Mouse (Mus musculus) thymus, postnatal 36 days (tissue): Measurements from ENCODE around the gene Glce.

Experiments
- DNase-seq, 2 experiments: peaks; one replicate each; pipeline ENCODE4 v3.0.0; 2022; ENCODE audit warnings: mixed read lengths in 2 of 2

Gene Glce

DNA sequence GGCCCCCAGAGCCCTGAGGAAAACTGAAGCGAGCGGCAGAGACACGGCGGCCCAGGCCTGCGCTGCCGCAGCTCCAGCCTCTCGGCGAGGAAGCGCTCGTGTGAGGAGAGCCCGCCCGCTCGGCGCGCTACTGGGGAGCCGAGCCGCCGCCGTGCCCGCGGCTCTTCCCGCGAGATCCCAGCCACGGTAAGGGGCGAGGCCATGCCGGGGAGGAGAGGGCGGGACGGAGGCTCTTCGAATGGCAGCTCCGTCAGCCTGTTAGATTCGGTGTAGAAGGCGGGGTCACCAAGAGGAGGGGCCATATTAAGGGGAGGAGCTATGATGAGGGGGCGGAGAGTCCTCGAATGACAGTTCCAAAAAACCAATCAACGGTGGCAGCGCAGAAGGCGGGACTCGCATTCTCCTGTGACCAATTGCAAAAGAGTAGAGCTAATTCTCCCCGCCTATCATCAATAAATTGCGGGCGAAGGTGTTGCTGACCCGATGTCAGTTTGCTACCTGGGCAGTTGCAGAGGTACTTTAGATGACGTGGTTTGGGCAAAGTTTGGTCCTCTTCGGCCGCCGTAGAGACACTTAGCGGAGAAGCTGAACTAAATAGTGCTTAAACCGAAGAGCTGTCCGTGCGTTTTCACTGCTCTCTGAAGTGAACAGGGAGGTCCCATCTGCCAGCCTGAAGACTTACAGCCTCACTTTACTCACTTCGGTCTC is at the start of gene Glce:
Gene Glce (minus strand): TSS at position 148 of the 708 bp plus-strand sequence.
- DNase-seq: peak; percentile 97 to 99

DNA sequence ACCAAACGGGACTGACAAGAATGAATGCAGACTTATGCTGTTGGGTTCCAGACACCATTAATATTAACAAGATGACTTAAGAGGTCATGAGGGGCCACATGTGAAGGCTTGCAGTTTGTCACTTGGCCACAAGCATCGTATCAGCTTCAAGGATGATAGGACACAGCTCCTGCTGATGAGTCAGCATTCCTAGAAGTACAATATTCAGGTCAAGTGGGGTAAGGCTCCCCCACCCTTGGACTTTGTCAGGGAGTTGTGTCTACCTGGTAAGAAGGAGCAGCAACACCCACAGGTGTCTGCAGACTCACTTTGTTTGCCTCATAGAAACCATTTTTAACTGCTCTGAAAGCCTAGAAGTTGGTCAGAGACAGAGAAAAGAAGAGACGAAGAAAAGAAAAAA is 49.8 kb upstream of the Glce start:
- DNase-seq: no peak

DNA sequence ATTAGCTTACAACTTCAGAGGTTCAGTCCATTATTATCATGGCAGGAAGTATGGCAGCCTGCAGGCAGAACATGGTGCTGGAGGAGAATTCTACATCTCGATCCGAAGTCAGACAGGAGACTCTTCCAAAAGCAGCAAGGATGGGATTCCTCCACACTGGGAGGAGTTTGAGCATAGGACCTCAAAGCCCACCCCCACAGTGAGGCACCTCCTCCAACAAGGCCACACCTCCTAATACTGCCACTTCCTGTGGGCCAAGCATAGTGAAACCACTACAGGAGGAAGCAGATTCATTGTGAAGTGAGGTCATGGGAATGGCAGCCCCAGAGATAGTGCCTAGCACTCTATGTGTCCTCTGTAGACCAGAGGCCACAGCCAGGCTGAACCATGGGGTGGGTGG is 48.5 kb upstream of the Glce start:
- no peak for DNase-seq

DNA sequence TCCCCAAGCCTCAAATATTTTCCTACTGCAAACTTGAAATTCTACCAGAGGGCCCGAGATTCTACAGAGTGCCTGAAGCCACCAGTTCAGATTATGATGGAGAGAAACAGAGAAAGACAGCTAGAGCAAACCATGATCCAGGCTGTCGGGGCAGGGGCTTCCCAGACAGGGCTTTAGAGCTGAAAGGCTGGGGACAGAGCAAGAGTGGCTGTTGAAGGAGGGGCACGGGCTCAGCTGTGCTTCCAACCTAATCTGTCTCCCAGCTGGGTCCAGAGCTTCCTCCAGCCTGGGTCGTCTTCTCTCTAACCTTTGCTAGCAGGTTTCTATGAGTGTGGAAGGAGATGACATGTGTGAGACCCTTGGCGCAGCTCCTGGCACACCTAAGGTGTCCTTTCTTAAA is 44.2 kb upstream of the Glce start:
- DNase-seq: no peak

DNA sequence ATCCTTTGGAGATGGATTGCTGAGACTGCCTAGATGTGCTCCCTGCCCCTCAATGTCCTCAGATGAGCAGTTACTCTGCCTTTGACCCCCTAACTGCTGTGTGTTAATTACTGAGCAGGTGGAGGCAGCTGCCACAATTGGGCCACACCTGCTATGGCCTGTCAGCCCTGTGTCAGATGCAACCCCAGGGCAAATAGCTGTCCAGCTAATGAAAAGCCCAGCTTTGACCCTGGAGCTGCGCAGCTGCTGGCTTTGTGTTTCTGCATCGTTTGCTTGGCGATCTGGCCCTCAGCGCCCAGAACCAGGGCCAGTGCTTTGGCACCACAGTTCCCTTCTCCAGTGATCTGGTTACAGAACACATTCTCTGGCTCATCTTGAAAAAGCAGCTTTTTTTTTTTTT is 43.7 kb upstream of the Glce start:
- DNase-seq: no peak

DNA sequence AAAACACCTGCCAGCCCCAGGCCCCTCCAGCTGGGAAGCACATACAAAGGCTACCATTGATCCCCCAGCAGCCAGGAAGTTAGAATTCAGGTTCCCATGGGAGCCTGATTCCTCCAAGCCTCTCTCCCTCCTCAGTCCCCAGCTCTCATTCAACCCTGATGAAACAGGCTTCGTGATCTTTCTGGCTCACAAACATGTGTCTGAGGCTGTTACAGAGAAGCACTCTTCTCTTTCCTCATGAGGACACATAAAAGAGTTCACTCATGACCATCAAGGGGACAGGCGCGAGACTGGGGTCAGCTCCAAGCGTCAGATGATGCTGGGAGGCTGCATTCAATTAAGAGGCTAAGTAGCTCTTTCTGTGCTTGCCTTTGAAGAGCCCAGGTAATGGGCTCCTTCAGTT is 40.4 kb upstream of the Glce start:
- no peak for DNase-seq

DNA sequence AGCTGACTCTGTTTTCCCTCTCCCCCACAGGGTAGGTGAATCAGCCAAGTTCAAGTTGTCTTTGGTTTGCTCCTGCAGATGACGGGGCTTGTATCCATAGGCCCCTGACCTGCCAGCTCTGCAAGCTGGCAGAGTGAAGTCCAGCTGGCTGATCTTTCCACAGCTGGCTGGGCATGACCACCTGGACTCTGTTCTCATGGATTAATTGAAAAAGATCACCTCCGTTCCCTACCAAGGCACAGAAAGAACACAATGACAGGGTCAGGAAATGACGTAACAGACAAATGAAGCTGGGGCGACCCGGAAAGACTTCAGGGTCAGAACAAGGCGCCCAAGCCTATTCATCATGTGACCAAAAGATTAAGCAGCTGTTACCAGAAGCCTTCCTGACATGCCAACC is 38.3 kb upstream of the Glce start:
- no peak for DNase-seq

DNA sequence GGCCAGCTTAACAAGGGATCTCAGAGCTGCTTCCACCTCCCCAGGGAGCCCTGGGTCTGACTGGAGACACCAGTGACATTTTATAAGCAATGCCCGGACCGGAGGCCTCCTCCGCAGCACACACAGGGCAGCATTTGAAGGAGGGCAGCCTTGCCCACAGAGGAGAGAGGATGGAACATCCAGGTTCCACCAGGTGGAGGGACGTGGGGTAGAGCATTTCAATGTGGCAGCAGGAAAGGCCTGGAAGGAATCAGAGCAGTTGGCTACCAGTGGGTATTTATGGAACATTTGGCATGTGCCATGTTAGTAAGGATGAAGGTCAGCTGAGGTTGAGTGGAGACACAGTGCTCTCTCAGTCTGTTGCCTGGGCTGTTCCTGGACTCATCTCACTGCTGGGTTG is 36.3 kb upstream of the Glce start:
- DNase-seq: no peak

DNA sequence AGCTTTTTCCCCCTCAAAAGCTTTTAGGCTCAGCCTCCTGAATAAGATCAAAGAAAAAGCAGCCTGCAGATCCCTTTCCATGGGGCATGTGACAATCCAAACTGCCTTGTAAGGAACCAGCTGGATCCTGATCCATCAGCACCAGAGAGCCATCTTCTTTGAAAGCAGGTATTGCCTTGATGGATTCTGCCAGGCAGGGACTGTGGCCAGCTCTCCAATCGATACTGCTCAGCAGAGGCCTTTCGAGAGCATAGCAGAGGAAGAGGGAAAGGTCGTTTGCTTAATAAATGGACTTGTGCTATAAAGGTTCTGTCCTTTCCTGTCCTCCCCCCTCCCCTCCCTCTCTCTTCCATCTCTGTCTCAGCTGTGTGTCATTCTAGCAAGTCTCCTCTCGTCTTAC is 33.4 kb upstream of the Glce start:
- no peak for DNase-seq

DNA sequence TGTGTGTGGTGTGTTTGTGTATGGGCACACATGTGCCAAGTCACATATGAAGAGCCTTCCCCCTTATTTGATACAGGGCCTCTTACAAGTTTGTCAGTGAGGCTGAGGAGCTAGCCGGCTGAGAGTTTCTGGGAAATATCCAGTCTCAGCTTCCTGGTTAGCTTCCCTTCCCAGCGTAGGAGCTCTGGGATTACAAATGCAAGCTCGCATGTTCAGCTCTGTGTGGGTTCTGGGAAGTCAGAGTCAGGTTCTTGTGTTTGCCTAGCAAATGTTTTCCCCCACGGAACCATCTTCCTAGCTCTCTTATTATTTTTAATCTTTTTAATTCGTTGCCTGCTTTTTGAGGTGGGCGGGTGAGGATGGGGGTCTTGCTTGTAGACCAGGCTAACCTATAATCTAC is 32.9 kb upstream of the Glce start:
- no peak for DNase-seq

DNA sequence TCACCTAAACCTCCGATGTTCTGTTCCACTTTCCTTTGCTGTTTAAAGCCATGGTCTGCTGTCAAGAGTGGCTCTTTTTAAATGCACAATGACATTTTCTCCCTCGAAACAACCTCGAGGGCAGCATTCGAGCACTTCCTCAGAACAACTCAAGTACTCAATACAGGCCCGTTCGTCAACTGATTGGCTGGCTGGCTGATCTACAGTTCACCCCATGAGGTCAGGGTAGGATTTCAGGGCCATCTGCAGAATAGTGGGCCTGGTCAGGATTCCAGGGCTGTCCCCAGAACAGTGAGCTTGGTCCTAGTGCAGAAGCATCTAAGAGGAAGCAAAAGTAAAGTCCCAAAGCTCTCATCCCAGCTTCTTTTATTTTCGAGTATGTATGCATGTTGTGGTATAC is 32.5 kb upstream of the Glce start:
- no peak for DNase-seq

DNA sequence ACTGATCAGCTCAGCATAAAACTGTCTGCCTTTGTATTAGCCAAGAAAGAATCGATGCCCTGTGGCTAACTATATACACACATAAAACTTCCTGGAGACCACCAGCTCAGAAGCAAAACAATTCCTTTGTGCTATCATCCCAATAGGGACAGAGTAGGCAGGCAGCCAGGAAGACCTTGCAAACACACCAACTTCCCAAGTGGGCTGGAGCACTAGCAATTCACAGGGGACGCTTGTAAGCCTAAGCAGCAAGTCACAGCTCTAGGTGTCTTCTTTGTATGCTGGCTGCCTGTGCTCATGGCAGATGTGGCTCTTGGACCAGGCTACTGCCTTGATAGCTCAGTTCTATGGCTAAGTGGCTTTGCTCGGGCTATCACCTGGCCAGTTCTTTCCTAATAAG is 32.1 kb upstream of the Glce start:
- DNase-seq: no peak

DNA sequence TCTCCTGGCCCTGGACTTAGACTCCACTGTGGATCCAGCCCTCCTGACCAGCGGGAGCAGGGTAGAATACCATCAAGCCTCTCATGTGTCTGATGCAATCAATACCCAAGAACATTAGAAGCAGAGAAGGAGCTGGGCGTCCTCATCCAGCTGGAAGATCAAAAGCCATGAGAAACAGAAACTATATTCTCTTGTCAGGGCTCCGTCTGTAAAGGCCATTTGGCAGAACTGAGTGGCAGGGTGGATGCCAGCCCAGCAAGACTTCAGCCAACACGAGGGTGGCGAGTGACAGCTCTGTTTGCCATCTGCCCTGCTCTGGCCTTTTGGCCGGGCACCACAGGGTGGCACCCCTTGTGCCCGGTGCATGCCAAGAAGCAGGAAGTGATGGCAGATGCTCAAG is 30.8 kb upstream of the Glce start:
- DNase-seq: no peak

DNA sequence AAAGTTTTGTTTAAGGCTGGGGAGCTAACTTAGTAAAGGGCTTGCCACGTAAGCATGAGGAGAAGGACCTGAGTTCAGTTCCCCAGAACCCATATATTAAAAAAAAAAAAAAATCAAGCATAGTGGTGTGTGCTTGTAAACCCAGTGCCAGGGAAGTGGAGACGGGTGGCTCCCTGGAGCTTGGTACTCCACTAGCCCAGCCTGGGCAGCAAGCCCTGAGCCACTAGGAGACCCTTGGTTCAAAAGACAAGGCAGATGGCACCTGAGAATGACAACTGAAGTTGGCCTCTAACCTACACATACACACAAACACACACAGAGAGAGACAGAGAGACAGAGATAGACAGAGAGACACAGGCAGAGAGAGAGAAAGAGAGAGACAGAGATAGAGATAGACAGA is 30.1 kb upstream of the Glce start:
- no peak for DNase-seq

DNA sequence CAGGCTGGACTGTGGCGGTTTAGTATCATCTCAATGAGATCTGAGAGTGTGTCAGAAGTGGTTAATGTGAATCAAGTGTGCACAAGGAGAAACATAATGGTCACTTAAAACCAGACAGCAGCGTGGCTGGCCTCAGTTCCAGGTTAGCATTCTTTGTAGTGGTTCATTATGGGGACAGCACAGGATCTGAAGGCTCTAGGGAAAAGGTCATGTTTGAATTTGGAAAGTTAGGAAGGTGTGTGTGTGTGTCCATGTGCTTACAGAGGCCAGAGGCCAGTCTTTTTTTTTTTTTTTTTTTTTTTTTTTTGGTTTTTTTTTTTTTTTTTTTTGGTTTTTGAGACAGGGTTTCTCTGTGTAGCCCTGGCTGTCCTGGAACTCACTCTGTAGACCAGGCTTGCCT is 22.7 kb upstream of the Glce start:
- DNase-seq: no peak

DNA sequence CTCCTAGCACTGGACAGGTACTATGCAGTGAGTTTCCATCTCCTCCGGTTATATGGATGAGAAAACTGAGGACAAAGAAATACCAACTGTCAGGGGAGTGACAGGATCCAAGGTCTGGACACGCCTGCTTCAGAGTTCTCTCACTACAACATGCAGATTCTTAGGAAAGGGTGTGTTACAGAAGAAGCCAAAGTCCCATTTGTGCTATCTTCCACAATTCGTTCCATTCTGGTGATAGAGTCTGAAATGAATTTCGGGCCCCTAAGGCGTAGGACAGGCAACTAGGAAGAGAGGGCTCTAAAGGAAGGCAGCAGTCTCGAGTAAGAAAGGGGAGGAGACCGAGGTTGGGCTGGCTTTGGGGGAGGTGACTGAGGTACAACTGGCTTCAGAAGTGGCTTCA is 21.0 kb upstream of the Glce start:
- no peak for DNase-seq

DNA sequence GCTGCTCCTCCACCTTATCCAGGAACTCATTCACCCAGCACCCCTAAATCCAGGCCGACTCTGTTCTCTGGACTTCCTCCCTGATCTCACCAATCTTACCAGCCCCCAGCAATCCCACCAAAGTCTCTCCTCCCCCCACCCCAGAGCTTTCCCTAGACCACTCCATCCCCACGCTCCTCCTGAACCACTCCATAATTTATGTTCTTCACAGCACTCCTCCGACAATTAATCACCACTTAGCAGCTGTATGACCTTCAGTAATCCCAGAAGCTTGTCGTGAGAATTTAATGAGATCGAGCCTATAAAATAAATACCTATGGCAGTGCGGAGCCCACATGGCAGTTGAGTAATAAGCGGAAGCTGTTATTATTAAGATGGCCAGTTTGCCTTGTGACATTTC is 16.6 kb upstream of the Glce start:
- DNase-seq: no peak

DNA sequence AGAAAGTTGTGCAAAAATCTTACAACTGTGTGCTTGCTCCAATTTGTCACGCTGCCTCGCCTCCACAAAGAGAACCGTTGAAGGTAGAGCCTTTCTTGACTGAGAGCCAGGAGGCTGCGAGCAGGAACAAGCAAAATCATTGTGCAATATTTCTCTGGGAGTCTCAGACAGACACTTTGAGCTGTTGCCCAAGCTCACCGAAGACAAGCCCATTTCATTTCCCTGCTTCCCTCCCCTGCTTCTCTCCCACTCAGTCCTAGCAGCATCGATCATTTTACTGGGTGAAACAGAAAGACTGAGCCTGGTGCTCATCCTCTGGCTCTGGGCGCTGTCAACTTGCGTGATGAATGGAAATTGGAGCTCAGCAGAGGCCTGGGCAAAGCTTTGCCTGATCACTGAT is 14.8 kb upstream of the Glce start:
- no peak for DNase-seq

DNA sequence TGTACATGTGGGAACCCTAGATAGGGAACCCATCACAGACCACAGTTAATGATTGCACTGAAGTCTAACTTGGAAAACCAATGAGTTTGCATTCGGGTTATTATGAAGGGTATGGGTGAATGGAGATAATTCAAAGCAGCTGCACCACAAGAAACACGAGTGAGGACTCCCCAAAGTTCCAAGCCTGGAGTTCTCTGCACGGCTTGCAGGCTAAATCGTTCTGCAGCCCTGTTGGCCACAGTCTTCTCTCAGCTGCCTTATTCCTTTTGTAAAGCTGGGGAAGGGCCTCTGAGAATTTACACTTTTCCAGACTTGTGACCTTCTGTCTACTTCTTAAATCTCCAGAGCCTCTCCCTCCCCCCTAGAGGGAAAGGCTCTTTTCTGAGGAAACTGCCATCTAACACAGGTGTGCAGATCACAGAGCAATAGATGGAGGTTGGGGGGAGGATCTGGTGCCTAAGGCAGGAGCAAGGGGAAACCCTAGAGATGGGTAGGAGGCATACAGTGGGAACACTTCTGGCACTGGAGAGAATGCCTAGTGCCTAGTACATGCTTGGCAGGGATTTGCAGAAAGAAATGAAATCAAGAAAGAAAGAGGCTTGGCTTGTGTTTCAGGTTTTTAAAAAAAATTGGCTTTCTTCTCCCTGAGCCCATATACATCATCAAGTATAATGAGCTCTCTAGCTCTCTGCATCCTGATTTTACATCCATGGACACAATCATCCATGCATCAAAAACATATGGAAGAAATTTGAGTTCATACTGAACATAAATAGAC is 9.7 kb upstream of the Glce start:
- no peak for DNase-seq

DNA sequence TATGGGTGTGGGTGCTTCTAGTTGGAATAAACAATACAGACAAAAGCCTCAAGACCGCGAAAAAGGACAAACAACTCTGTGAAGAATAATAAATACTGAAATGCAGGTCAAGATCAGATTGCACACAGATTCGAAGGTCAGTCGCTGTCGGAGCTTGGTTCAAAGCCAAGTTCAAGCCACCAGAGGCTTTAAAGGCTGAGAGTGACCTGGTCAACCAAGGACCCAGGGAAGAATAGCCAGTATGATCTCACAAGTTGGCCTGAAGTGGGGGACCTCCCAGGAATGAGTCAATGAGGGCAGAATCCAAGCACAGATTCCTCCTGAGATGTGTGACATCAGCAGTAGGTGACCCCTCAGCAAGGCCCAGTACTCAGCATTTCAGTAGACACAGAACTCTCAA is 8.3 kb upstream of the Glce start:
- DNase-seq: no peak

DNA sequence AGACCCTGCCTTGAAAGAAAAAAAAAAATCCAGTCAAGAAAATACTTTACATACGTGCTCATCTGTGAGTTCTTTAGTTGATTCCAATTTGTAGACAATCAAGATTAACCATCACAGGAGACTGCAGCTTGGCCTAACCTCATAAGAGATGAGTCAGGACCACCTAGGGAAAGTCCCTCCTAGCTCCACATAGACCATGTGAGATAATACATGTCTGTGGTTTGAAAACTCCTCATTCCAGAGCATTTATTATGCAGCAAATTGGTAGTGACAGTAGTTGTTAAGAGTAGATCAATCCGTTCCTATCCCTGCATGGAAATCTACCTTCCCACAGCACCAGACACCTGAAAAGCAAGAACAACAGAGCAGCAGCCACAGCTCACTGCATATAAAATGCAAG is 5.6 kb upstream of the Glce start:
- DNase-seq: no peak

DNA sequence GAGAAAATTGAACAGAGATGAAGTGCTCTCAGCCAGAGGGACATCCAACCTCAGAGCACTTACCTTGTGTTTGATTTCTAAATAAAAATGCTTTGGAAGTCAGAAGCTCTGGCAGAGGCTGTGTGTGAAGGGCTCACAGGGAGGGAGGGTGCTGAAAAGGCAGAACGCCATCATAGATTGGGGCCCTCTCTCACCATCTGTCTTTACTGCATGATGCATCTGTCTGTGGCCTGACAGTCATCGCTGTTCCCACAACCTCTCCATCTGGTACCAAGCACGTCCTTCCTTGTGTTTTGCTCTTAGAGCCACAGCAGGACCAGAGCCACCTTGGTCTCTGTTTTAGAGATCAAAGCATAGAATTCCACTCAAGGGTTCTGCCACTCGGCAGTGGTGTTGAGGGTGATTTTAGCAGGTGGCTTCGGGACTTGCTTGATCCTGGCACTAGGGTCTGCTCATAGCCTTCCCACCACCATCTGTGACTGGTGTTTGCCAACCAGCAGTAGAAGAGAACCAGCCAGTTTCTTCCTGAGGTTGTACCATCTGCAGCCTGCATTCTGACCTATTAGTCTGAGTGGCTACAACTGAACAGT is 3.6 kb upstream of the Glce start:
- no peak for DNase-seq

DNA sequence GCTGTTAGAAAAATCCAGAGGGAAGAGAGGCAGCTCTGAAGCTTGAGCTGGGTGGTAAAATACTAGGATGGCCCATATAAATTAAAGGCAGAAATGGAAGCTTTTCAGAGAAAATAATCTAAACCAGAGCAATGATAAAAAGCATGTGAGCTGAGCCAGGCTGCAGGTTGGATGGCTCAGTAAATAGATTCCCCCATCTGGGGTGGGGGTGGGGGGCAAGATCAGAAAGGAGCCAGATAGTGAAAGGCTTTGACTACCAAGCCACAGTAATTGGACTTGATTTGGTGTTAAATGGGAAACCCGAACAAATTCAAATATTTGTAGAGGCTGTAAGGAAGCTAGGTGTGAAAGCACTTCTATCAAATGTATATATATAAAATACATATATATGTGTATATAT is 1.8 kb upstream of the Glce start:
- DNase-seq: no peak

DNA sequence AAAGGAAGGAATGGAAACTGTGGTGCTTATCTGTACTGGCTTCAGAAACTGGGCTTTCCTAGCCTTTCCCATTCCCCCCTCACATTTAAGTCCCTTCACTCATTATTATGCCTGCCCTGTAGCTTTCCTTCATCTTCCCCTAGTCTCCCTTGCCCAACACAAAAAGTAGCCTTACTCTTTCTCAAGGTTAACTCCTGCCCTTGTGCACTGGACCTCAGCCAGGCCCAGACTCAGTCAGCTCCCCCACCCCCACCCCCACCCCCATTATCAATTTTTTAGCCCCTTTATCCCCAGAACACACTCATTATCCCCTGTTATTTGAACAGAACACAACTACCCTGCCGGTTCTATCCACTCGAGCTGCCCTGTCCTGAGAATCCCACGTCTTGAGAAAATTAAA is 1.0 kb upstream of the Glce start:
- no peak for DNase-seq
